Mouse (Mus musculus): Measurements from ENCODE around the gene Asf1b.
"Not testable (repeated sequence)": the region's sequence is repeated elsewhere in the genome, so short reads cannot be mapped to it uniquely, and the experiment has no call there.

Asf1b gene

GRCm38 (mm10) chr8:83964015-83964765, 8.9 kb downstream of the Asf1b start:
- DNase-seq = peak; percentile 25

- DNase-seq = no peak
These were observed 12.4 kb downstream of the Asf1b start for GRCm38 (mm10) chr8:83967701-83968100.

DNA sequence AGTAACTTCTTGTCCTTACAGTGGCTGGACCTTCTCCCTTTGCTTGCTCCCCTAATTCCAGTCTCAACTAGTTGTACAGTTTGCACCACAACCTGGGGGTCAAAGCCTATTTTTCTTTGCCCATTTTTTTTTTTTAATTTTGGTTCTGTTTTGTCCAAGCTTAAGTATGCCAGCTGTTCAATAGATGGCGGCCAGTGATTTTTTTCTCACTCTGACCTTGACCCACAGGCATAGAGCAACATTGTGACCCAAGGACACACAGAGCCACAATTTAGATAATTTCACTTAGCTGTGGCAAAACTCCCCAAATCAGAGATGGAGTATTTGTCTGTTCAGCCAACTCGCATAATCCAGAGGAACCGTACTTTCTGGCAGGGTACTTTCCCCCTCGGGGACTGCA, 15.8 kb downstream of the Asf1b start:
- no peak for DNase-seq

- DNase-seq = no peak
These were observed 16.4 kb downstream of the Asf1b start for GRCm38 (mm10) chr8:83971661-83972060.

- DNase-seq = peak; percentile 99
These were observed 17.1 kb downstream of the Asf1b start, which contains the start of gene Prkaca for GRCm38 (mm10) chr8:83972150-83973120. Gene Prkaca (plus strand): TSS chr8:83972993.

GRCm38 (mm10) chr8:83973161-83974031, 18.1 kb downstream of the Asf1b start:
- no peak for DNase-seq

- no peak for DNase-seq
These were observed 19.2 kb downstream of the Asf1b start for GRCm38 (mm10) chr8:83974521-83974920.

- DNase-seq = no peak
These were observed 20.9 kb downstream of the Asf1b start for GRCm38 (mm10) chr8:83976101-83976630.

DNA sequence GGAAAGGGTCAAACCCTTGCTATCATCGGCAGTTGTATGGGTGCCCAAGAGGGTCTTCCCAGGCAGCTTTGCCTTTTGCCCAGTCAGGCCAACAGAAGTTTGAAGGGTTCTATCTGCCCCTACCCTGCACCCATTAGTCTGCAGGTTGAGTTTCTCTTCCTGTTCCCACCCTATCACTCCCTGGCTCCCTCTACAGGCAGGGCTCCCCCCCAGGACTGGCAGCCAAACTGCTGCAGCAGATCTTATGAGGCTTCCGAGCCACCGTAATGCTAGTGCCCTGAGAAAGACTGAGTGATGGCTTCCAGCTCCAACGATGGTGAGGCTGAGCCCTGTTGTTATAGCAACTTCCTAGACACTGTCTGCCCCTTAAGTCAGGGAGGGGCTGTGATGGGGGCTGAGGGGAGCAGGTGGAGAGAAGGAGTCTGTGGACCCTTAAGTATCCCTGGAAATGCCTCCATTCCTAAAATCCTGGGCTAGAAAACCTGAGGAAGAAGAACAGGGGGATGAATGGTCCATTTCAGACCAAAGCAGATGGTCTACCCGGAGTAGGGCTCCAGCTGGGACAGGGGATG, 21.6 kb downstream of the Asf1b start:
- no peak for DNase-seq

GRCm38 (mm10) chr8:83977646-83978045, 22.3 kb downstream of the Asf1b start:
- DNase-seq = peak; percentile 47

GRCm38 (mm10) chr8:83978200-83978599, 22.9 kb downstream of the Asf1b start:
- no peak for DNase-seq

DNA sequence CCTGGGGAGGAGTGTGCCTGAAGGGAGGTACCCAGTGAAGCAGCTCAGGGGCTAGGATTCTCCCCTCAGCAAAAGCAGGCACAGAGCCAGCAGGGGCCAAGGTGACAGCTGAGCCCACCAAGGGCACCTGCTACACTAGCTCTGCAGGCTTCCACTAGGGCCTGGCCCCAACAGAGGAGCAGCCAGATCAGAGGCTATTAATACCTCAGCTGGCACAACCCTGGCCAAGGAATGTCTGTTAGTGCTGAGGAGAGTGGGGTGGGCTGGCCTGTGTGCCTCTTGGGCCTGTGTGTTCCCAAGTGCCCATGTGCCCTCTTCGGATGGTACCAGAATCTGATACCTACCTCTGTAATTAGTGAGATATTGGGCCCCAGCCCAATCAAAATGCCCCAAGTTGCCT, 24.9 kb downstream of the Asf1b start:
- no peak for DNase-seq

DNA sequence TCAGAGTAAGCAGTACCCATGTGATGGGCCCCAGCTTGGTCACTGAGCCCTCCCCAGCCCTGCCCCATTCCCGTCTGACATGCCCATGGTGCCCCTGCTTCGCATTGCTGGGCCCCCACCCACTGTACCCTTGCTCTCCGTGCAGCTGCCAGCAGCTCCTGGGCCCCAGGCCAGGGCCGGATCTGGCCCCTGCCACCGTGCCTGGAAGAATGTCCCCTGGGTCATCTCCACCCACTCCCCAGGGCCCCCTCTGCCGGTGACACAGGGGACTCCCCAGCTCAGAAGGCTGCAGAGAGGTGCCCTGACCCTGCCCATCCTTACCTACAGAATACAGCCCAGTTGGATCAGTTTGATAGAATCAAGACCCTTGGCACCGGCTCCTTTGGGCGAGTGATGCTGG, 25.5 kb downstream of the Asf1b start:
- DNase-seq = no peak

DNA sequence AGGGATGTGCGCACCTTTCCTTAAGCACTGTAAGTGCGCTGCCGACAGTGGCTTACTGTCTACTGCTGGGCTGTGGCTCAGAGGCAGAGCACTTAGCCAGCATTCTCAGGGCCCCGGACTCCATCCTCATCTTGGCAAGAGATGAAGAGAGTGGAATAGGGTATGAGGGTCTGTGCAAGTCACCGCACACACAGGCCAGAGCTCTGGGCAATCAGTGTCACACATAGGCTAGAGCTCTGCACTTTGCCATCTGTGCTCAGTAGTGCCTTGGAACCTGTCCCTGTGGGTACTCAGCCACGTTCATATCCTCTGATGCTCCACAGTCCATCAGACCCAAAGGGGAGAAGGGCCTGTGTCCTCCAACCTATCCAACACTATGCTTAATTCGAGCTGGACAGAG, 26.2 kb downstream of the Asf1b start:
- DNase-seq = no peak

DNA sequence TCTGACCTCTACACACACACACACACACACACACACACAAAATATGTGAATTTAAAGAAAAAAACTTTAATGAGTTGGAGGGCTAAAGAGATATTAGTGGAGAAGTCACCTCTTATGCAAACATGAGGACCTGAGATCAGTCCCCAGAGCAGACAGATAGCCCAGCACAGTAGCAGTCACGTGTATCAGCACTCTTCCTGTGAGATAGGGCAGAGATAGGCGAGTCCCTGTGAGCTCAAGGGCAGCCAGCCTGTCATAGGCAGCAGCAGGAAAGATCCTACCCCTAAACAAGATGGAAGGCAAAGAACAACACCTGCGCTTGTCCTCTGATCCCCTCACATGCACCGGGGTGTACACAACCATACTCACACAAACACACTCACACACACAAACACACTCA, 27.1 kb downstream of the Asf1b start:
- DNase-seq = no peak

DNA sequence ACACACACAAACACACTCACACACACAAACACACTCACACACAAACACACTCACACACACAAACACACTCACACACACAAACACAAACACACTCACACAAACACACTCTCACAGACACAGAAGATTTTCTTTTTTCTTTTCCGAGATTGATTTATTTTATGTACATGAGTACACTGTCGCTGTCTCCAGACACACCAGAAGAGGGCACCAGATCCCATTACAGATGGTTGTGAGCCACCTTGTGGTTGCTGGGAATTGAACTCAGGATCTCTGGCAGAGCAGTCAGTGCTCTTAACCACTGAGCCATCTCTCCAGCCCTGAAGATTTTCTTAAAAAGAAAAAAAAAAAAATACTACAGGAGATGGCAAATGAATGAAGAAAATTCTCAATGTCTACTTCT, 27.9 kb downstream of the Asf1b start:
- not testable (repeated sequence) for DNase-seq

DNA sequence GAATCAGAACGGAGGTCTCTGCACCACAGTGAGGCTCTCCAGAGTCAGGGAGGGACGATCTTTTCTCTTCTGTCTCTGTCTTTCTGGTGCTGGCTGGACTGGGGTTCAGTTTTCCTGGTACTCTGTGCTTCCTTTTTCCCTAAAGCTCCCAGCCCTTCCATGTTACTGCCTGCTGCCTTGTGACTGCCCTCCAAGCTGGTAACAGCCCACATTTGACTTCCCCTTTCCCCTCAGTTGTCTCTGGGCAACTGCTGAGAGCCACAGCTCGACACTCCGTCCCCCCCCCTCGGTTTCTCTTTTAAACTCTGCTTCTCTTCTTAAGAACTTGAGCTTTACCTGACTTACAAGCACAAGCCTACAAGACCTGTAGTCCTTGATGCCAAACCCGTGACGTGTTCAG, 33.9 kb downstream of the Asf1b start:
- no peak for DNase-seq

GRCm38 (mm10) chr8:83990170-83990569, 34.9 kb downstream of the Asf1b start:
- no peak for DNase-seq

DNA sequence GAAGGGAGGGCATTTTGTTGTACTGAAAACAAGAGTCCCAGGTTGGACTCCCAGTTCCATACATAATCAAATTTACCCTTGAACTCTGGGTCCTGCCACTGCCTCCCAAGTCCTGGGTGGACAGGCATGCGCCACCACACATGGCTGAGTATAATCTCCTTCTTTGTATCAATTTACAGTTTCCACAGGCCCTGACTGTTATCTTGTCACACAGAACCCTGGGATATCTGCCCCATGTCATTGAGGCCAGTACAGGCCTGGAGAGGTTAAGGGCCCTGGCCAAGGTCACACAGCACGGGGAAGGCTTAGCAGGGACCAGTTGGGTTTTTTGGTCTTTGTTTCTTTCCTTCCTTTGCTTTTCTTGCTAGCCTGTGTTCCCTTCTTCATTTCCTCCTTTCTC, 37.2 kb downstream of the Asf1b start:
- DNase-seq = no peak

DNA sequence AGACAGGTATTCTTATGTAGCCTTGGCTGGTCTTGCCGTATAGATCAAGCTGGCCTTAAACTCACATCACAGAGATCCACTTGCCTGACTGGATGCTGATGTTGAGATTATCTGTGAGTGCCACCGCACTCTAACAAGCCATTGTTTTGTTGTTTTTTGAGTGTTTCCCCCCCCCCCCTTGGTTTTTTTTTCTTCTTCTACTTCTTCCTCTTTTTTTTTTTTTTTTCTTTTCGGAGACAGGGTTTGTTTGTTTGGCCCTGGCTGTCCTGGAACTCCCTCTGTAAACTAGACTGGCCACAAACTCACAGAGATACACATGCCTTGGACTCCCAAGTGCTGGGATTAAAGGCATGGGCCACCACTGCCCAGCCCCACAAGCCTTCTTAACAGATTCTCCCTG, 38.7 kb downstream of the Asf1b start:
- no peak for DNase-seq

- no peak for DNase-seq
These were observed 40.7 kb downstream of the Asf1b start for GRCm38 (mm10) chr8:83995973-83996372.
